Mouse (Mus musculus): ENCODE results near the gene Ap1m2. TPM values are rescaled to one million over a fixed set of nuclear protein-coding genes. Genes with fewer than 3 reads are reported as not detected.

Ap1m2 gene
- polyA plus RNA-seq, 1 experiment, result 2.0 TPM

GRCm38 (mm10) chr9:21245113-21245487 is 67.0 kb downstream of the Ap1m2 start:
- 11% methylated on average over 16 of the region's 16 CpGs for WGBS
- Histone ChIP-seq H3K27ac (ENCODE audit: insufficient read depth, low read length) (no peak overlapping the region), H3K4me1 (ENCODE audit: control insufficient read depth, insufficient read depth, insufficient read length) (peaks cover 9% of the 10 kb centered on the region), H3K27me3 (ENCODE audit: control insufficient read depth, insufficient read depth, low read length) (peaks cover 18% of the 10 kb centered on the region), H3K4me3 (ENCODE audit: extremely low read depth, insufficient read depth, insufficient read length) (no peak overlapping the region; the same call in 1 of the 2 replicates), H3K36me3 (ENCODE audit: control insufficient read depth, insufficient read depth, low read length) (no peaks in the 10 kb centered on the region)
- TF ChIP-seq POLR2A (IDR thresholded peaks at IDR 0.05; ENCODE audit: low read depth, low read length) (no peak), CTCF (IDR thresholded peaks at IDR 0.05; ENCODE audit: extremely low read depth, insufficient read depth, insufficient read length, insufficient replicate concordance) (no peak)
- DNase-seq (ENCODE audit: low read depth in 1 of 2, low spot score in 2 of 2), result no peak

GRCm38 (mm10) chr9:21244428-21245112 is 67.6 kb downstream of the Ap1m2 start:
- DNase-seq (ENCODE audit: low read depth in 1 of 2, low spot score in 2 of 2), result no peak
- Histone ChIP-seq H3K27ac (ENCODE audit: insufficient read depth, low read length) (no peak overlapping the region), H3K4me1 (ENCODE audit: control insufficient read depth, insufficient read depth, insufficient read length) (peaks cover 9% of the 10 kb centered on the region), H3K4me3 (ENCODE audit: extremely low read depth, insufficient read depth, insufficient read length) (peak overlapping the region; percentile 27; the same call in 1 of the 2 replicates), H3K27me3 (ENCODE audit: control insufficient read depth, insufficient read depth, low read length) (peaks cover 18% of the 10 kb centered on the region), H3K36me3 (ENCODE audit: control insufficient read depth, insufficient read depth, low read length) (no peaks in the 10 kb centered on the region)
- WGBS, result 2% methylated on average over 72 of the region's 72 CpGs
- TF ChIP-seq CTCF (IDR thresholded peaks at IDR 0.05; ENCODE audit: extremely low read depth, insufficient read depth, insufficient read length, insufficient replicate concordance) (no peak), POLR2A (IDR thresholded peaks at IDR 0.05; ENCODE audit: low read depth, low read length) (no peak)

Other genes starting within 250 kb of the Ap1m2 start
- gene Zglp1, start 245.2 kb downstream of the Ap1m2 start, polyA plus RNA-seq (2012; rRNA removed), result 0.28 and 0.65 TPM in 2 replicates
- gene Gm49373, start 239.2 kb downstream of the Ap1m2 start, polyA plus RNA-seq (2012; rRNA removed), result 0.19 and 0.32 TPM in 2 replicates
- gene Fdx1l, start 238.7 kb downstream of the Ap1m2 start, polyA plus RNA-seq (2012; rRNA removed), result 38.3 and 59.5 TPM in 2 replicates
- gene Gm38431, start 220.3 kb downstream of the Ap1m2 start, polyA plus RNA-seq (2012; rRNA removed), result 5.2 and 18.8 TPM in 2 replicates
- 77.9 and 93.1 TPM in 2 replicates for gene Raver1, start 220.3 kb downstream of the Ap1m2 start, polyA plus RNA-seq (2012; rRNA removed)
- gene Tyk2, start 181.1 kb downstream of the Ap1m2 start, polyA plus RNA-seq (2012; rRNA removed), result 46.1 and 52.2 TPM in 2 replicates
- gene Cdc37, start 162.4 kb downstream of the Ap1m2 start, polyA plus RNA-seq (2012; rRNA removed), result 39.5 and 44.7 TPM in 2 replicates
- gene Pde4a, start 146.6 kb downstream of the Ap1m2 start, polyA plus RNA-seq (2012; rRNA removed), result 12.4 and 13.1 TPM in 2 replicates
- gene Keap1, start 73.0 kb downstream of the Ap1m2 start, polyA plus RNA-seq (2012; rRNA removed), result 55.4 and 78.4 TPM in 2 replicates
- gene S1pr5, start 63.9 kb downstream of the Ap1m2 start, polyA plus RNA-seq (2012; rRNA removed), result 12.2 and 21.3 TPM in 2 replicates
- gene Atg4d, start 47.0 kb downstream of the Ap1m2 start, polyA plus RNA-seq (2012; rRNA removed), result 44.8 and 48.4 TPM in 2 replicates
- gene Kri1, start 24.4 kb downstream of the Ap1m2 start, polyA plus RNA-seq (2012; rRNA removed), result 40.8 and 43.1 TPM in 2 replicates
- gene Cdkn2d, start 20.9 kb downstream of the Ap1m2 start, polyA plus RNA-seq (2012; rRNA removed), result 87.4 and 115 TPM in 2 replicates
- gene Slc44a2, start 8.4 kb upstream of the Ap1m2 start, polyA plus RNA-seq (2012; rRNA removed), result 166 and 184 TPM in 2 replicates
- 54.2 and 59.6 TPM in 2 replicates for gene Ilf3, start 55.5 kb upstream of the Ap1m2 start, polyA plus RNA-seq (2012; rRNA removed)
- gene Qtrt1, start 99.5 kb upstream of the Ap1m2 start, polyA plus RNA-seq (2012; rRNA removed), result 38.7 and 63.6 TPM in 2 replicates
- 223 and 245 TPM in 2 replicates for gene Dnm2, start 112.6 kb upstream of the Ap1m2 start, polyA plus RNA-seq (2012; rRNA removed)
- 10.5 and 13.5 TPM in 2 replicates for gene Tmed1, start 197.9 kb upstream of the Ap1m2 start, polyA plus RNA-seq (2012; rRNA removed)
- 69.1 and 79.0 TPM in 2 replicates for gene AB124611, start 213.8 kb upstream of the Ap1m2 start, polyA plus RNA-seq (2012; rRNA removed)
- gene Carm1, start 234.6 kb upstream of the Ap1m2 start, polyA plus RNA-seq (2012; rRNA removed), result 59.3 and 87.8 TPM in 2 replicates

Data from spleen, adult 2 months (tissue).